Mouse (Mus musculus): Measurements from ENCODE around the gene Aste1.

GRCm38 (mm10) chr9:105362181-105362580, 33.0 kb upstream of the Aste1 start:
- TF ChIP-seq EP300 (optimal IDR thresholded peaks at IDR 0.05) (no peak), CTCF (IDR thresholded peaks at IDR 0.05; ENCODE audit: low read depth) (no peak)

All from stomach, postnatal 0 days (tissue).